Mouse (Mus musculus) stomach, embryonic 16.5 days (tissue): ENCODE measurements around the gene Gm45194. TPM values are rescaled to one million over a fixed set of nuclear protein-coding genes. Genes with fewer than 3 reads are reported as not detected.

Experiments used
- ATAC-seq: fragments of 200-750 bp; cut with Nextera tagmentation; 2 replicates; pipeline ENCODE4 v1.8.0; 2017; ENCODE audit warnings: moderate number of reproducible peaks, moderate TSS enrichment; ENCODE audit not compliant: insufficient read depth, low FRiP score
- H3K27ac ChIP-seq: fragments of 300-500 bp; sonication (generic); 2 replicates; pipeline ENCODE4 v1.5.1; 2014; ENCODE audit warnings: low read length
- H3K27me3 ChIP-seq: fragments of 300-500 bp; sonication (generic); 2 replicates; pipeline ENCODE4 v1.6.1; 2014; ENCODE audit warnings: low read length, control low read depth, mixed read lengths; ENCODE audit not compliant: control insufficient read depth, insufficient read depth
- H3K36me3 ChIP-seq: fragments of 300-500 bp; sonication (generic); 2 replicates; pipeline ENCODE4 v1.6.1; 2014; ENCODE audit warnings: low read length; ENCODE audit not compliant: control insufficient read depth, insufficient read depth
- H3K4me1 ChIP-seq: fragments of 300-500 bp; sonication (generic); 2 replicates; pipeline ENCODE4 v1.6.1; 2014; ENCODE audit warnings: low read length, control low read depth, mixed read lengths; ENCODE audit not compliant: control insufficient read depth, insufficient read depth
- H3K4me2 ChIP-seq: fragments of 300-500 bp; sonication (generic); 2 replicates; pipeline ENCODE4 v1.6.1; 2014; ENCODE audit warnings: low read depth, low read length, mixed read lengths
- H3K4me3 ChIP-seq: fragments of 300-500 bp; sonication (generic); replicated peaks from 2 replicates; pipeline ENCODE4 v1.5.1; 2014; ENCODE audit warnings: mild to moderate bottlenecking, low read length
- H3K9ac ChIP-seq: fragments of 300-500 bp; sonication (generic); 2 replicates; pipeline ENCODE4 v1.6.1; 2014; ENCODE audit warnings: low read length
- H3K9me3 ChIP-seq: fragments of 300-500 bp; sonication (generic); replicated peaks from 2 replicates; pipeline ENCODE4 v1.6.1; 2016; ENCODE audit warnings: low read length, control low read depth; ENCODE audit not compliant: control insufficient read depth
- WGBS: fragments of 180-500 bp; shearing (Covaris S2); extraction: QIAGEN DNeasy Blood & Tissue Kit; methylation state at CpG from one replicate; pipeline ENCODE4 v1.1.7; 2014; 5-methylcytosine and 5-hydroxymethylcytosine counted together
- polyA plus RNA-seq: library from polyadenylated mRNA; unstranded; fragments of >200 nt; fragmentation: Nextera tagmentation; extraction: Ambion mirVana; gene quantifications from 2 replicates; pipeline ENCODE4 v1.2.1, GENCODE M21; 2015

The Gm45194 gene
- polyA plus RNA-seq, 1 experiment from 2014 or later = 0.23 TPM

GRCm38 (mm10) chrX:112238749-112239148, 347.6 kb downstream of the Gm45194 start, which contains the start of gene 4933403O08Rik:
TSS of gene 4933403O08Rik (plus strand) at chrX:112239049.
- 86% methylated on average over 3 of the region's 3 CpGs for WGBS
- no peak for ATAC-seq
- Histone ChIP-seq H3K27ac (no peak within 1 kb of the TSS), H3K9ac (no peak within 1 kb of the TSS), H3K4me3 (no peak within 1 kb of the TSS), H3K4me2 (no peak within 1 kb of the TSS), H3K4me1 (no peaks in the 10 kb centered on the region), H3K27me3 (no peaks in the 10 kb centered on the region), H3K9me3 (no peaks in the 10 kb centered on the region), H3K36me3 (no peaks in the 10 kb centered on the region)

GRCm38 (mm10) chrX:112242916-112243315, 351.7 kb downstream of the Gm45194 start:
- Histone ChIP-seq H3K27ac (no peak overlapping the region), H3K27me3 (no peaks in the 10 kb centered on the region), H3K9me3 (no peaks in the 10 kb centered on the region), H3K9ac (no peak overlapping the region), H3K36me3 (no peaks in the 10 kb centered on the region), H3K4me3 (no peak overlapping the region), H3K4me1 (no peaks in the 10 kb centered on the region), H3K4me2 (no peak overlapping the region)
- no peak for ATAC-seq
- 83% methylated on average over 1 of the region's 1 CpGs for WGBS

- Histone ChIP-seq H3K9ac (no peak overlapping the region), H3K4me1 (no peaks in the 10 kb centered on the region), H3K27ac (no peak overlapping the region), H3K4me3 (no peak overlapping the region), H3K4me2 (no peak overlapping the region), H3K36me3 (no peaks in the 10 kb centered on the region), H3K9me3 (no peaks in the 10 kb centered on the region), H3K27me3 (no peaks in the 10 kb centered on the region)
- no peak for ATAC-seq
- 61% methylated on average over 2 of the region's 2 CpGs for WGBS
These were observed 364.3 kb downstream of the Gm45194 start for GRCm38 (mm10) chrX:112255513-112255912.

- Histone ChIP-seq H3K4me1 (no peaks in the 10 kb centered on the region), H3K4me2 (no peak overlapping the region), H3K27ac (no peak overlapping the region), H3K4me3 (no peak overlapping the region), H3K27me3 (no peaks in the 10 kb centered on the region), H3K36me3 (no peaks in the 10 kb centered on the region), H3K9me3 (no peaks in the 10 kb centered on the region), H3K9ac (no peak overlapping the region)
- WGBS = 77% methylated on average over 1 of the region's 1 CpGs
- no peak for ATAC-seq
These were observed 382.4 kb downstream of the Gm45194 start for GRCm38 (mm10) chrX:112273550-112273949.

Other genes starting within 250 kb of the Gm45194 start
- 0.44 and 0.53 TPM in 2 replicates for gene Hdx, start 194.3 kb upstream of the Gm45194 start, polyA plus RNA-seq
- 0.19 TPM in 1 of 2 replicates, not detected in the other for gene Tex16, start 119.6 kb downstream of the Gm45194 start, polyA plus RNA-seq